Mouse (Mus musculus) liver, adult 2 months (tissue): ENCODE measurements at regions not wholly inside any gene's neighbourhood (a gene's known extent, or its start where the extent isn't known, plus 50 kb on each side); places are given as distances from the start of the nearest gene placed in this dataset.

ENCODE experiments used
- DNase-seq: peaks from one replicate; pipeline ENCODE4 v3.0.0-alpha.2; 2011; ENCODE audit warnings: low read depth, low spot score; ENCODE audit errors: extremely low read depth
- H3K27ac ChIP-seq: fragments of 200-500 bp; replicated peaks from 2 replicates; pipeline ENCODE4 v1.5.1; 2012; ENCODE audit warnings: low read depth, mild to moderate bottlenecking, control low read depth, inconsistent platforms, low read length; ENCODE audit not compliant: insufficient read depth
- H3K27me3 ChIP-seq: fragments of 200-500 bp; 2 replicates; pipeline ENCODE4 v1.6.1; 2012; ENCODE audit warnings: mild to moderate bottlenecking, moderate library complexity, low read length, inconsistent platforms; ENCODE audit not compliant: control insufficient read depth, insufficient read depth
- H3K36me3 ChIP-seq: fragments of 200-500 bp; 2 replicates; pipeline ENCODE4 v1.6.1; 2012; ENCODE audit warnings: low read length, inconsistent platforms; ENCODE audit not compliant: control insufficient read depth, insufficient read depth
- H3K4me1 ChIP-seq: fragments of 200-500 bp; 2 replicates; pipeline ENCODE4 v1.6.1; 2011; ENCODE audit warnings: low read length; ENCODE audit not compliant: control insufficient read depth, insufficient read depth
- H3K4me3 ChIP-seq: fragments of 200-500 bp; 2 replicates; pipeline ENCODE4 v1.5.1; 2011; ENCODE audit warnings: low read depth, mild to moderate bottlenecking, control low read depth, low read length, moderate library complexity; ENCODE audit not compliant: insufficient read depth
- H3K79me2 ChIP-seq: fragments of 200-500 bp; 2 replicates; pipeline ENCODE4 v1.6.1; 2012; ENCODE audit warnings: inconsistent platforms, mild to moderate bottlenecking, low read length, moderate library complexity; ENCODE audit not compliant: control insufficient read depth, insufficient read depth
- H3K9ac ChIP-seq: fragments of 200-500 bp; 2 replicates; pipeline ENCODE4 v1.6.1; 2012; ENCODE audit warnings: low read depth, mild to moderate bottlenecking, control low read depth, inconsistent platforms, low read length
- CTCF ChIP-seq: fragments of 200-500 bp; IDR thresholded peaks from 2 replicates; pipeline ENCODE4 v1.5.1; 2011; ENCODE audit warnings: low read depth, low read length, control low read depth
- POLR2A ChIP-seq: fragments of 200-500 bp; IDR thresholded peaks from 2 replicates; pipeline ENCODE4 v1.6.1; 2011; ENCODE audit warnings: low read length, control low read depth; ENCODE audit not compliant: insufficient read depth; ENCODE audit errors: extremely low read depth
- WGBS: fragments of 180-500 bp; shearing (Covaris S2); methylation state at CpG from one replicate; pipeline ENCODE4 v1.1.7; 2018; 5-methylcytosine and 5-hydroxymethylcytosine counted together

- H3K9ac ChIP-seq = no peak overlapping the region
- no peak overlapping the region for H3K4me3 ChIP-seq
- 81% methylated on average over 4 of the region's 4 CpGs for WGBS
- H3K4me1 ChIP-seq = no peaks in the 10 kb centered on the region
- no peaks in the 10 kb centered on the region for H3K79me2 ChIP-seq
- H3K27ac ChIP-seq = no peak overlapping the region
- no peaks in the 10 kb centered on the region for H3K36me3 ChIP-seq
- TF ChIP-seq POLR2A (no peak), CTCF (no peak)
- no peaks in the 10 kb centered on the region for H3K27me3 ChIP-seq
- DNase-seq = no peak
These were observed 477.4 kb upstream of the Marcks start for GRCm38 (mm10) chr10:37615926-37616691.

DNA sequence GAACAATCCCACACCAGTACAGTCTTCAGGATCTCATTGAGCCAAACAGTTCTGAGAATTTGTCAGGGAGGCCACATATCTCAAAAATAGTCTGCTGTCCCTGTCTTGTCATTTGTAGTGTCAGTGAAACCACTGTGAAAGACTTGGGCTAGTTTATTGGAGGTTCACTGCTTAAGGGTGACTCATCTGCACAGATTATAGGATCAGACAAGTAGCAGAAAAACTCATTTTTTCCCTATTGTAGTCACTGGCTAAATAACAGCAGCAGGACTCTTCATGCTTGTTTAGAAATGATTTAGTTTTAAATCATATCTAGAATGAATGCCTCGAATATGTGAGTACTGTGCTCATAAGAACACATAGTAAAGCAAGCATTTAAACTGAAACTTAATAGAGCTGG is 475.2 kb upstream of the Marcks start:
- no peaks in the 10 kb centered on the region for H3K27me3 ChIP-seq
- WGBS = 72% methylated on average over 1 of the region's 1 CpGs
- H3K4me1 ChIP-seq = no peaks in the 10 kb centered on the region
- H3K79me2 ChIP-seq = no peaks in the 10 kb centered on the region
- DNase-seq = no peak
- H3K9ac ChIP-seq = no peak overlapping the region
- no peak overlapping the region for H3K27ac ChIP-seq
- H3K4me3 ChIP-seq = no peak overlapping the region
- no peak for TF ChIP-seq CTCF
- no peak for TF ChIP-seq POLR2A
- H3K36me3 ChIP-seq = no peaks in the 10 kb centered on the region

- no peaks in the 10 kb centered on the region for H3K4me1 ChIP-seq
- WGBS = 91% methylated on average over 1 of the region's 1 CpGs
- H3K79me2 ChIP-seq = no peaks in the 10 kb centered on the region
- no peaks in the 10 kb centered on the region for H3K27me3 ChIP-seq
- H3K36me3 ChIP-seq = no peaks in the 10 kb centered on the region
- no peak overlapping the region for H3K9ac ChIP-seq
- no peak overlapping the region for H3K27ac ChIP-seq
- no peak for DNase-seq
- H3K4me3 ChIP-seq = no peak overlapping the region
- TF ChIP-seq CTCF (no peak), POLR2A (no peak)
These were observed 464.8 kb upstream of the Marcks start for GRCm38 (mm10) chr10:37603529-37603928.

- no peaks in the 10 kb centered on the region for H3K79me2 ChIP-seq
- H3K4me1 ChIP-seq = no peaks in the 10 kb centered on the region
- no peak overlapping the region for H3K27ac ChIP-seq
- H3K4me3 ChIP-seq = no peak overlapping the region
- H3K36me3 ChIP-seq = no peaks in the 10 kb centered on the region
- TF ChIP-seq POLR2A (no peak), CTCF (no peak)
- 84% methylated on average over 2 of the region's 2 CpGs for WGBS
- H3K27me3 ChIP-seq = no peaks in the 10 kb centered on the region
- no peak overlapping the region for H3K9ac ChIP-seq
- no peak for DNase-seq
These were observed 464.2 kb upstream of the Marcks start for GRCm38 (mm10) chr10:37602936-37603335.

GRCm38 (mm10) chr10:37589889-37590288 is 451.2 kb upstream of the Marcks start:
- Histone ChIP-seq H3K9ac (no peak overlapping the region), H3K36me3 (no peaks in the 10 kb centered on the region), H3K79me2 (no peaks in the 10 kb centered on the region), H3K4me1 (no peaks in the 10 kb centered on the region), H3K27ac (no peak overlapping the region), H3K27me3 (no peaks in the 10 kb centered on the region), H3K4me3 (no peak overlapping the region)
- 62% methylated on average over 2 of the region's 2 CpGs for WGBS
- DNase-seq = no peak
- TF ChIP-seq CTCF = no peak
- no peak for TF ChIP-seq POLR2A

DNA sequence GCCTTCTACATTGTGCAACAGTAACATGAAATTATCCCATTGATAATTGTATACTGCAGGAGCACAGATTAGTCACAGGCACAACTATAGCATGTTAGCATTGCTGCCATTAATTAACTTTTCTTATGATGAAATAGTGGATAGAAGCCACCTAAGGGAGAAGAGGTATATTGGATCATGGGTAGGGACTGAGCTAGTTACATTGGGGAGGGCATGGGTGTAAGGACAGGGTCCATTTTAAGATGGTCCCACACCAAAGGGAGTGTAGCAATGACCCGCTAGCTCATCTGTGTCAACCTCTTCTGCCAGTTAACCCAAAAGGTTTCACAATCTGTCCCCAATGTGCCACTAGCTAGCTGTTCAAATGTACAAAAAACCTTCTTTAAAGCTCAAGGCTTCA is 450.3 kb upstream of the Marcks start:
- no peak for TF ChIP-seq CTCF
- TF ChIP-seq POLR2A = no peak
- H3K4me3 ChIP-seq = no peak overlapping the region
- 77% methylated on average over 1 of the region's 1 CpGs for WGBS
- H3K4me1 ChIP-seq = no peaks in the 10 kb centered on the region
- H3K36me3 ChIP-seq = no peaks in the 10 kb centered on the region
- H3K27me3 ChIP-seq = no peaks in the 10 kb centered on the region
- H3K79me2 ChIP-seq = no peaks in the 10 kb centered on the region
- H3K9ac ChIP-seq = no peak overlapping the region
- no peak for DNase-seq
- H3K27ac ChIP-seq = no peak overlapping the region
